Mouse (Mus musculus): ENCODE results near the gene Epha1.

- TF ChIP-seq CTCF (conservative IDR thresholded peaks at IDR 0.05; ENCODE audit: low read length) (no peak), NANOG (IDR thresholded peaks at IDR 0.05; ENCODE audit: borderline replicate concordance, low read length) (no peak)
These were observed 10.1 kb downstream of the Epha1 start for GRCm38 (mm10) chr6:42362974-42363373.

Measured in E14TG2a.4 (cell line).